Mouse (Mus musculus): ENCODE results near the gene Nit1. TPM values are rescaled to one million over a fixed set of nuclear protein-coding genes. Genes with fewer than 3 reads are reported as not detected.

The Nit1 gene
- total RNA-seq (2021): 10 to 100 TPM; 40.5 to 41.4 TPM
- long read RNA-seq, experiment 1, transcript Nit1-202 (7 exons, 1,335 nt): major isoform, 5 of 41 reads
- long read RNA-seq, experiment 1, partial matches to known transcripts: 6 of 41 reads
- long read RNA-seq, experiment 1, other reads (novel, unspliced or antisense): 25 of 41 reads
- long read RNA-seq, experiment 2, transcript Nit1-202 (7 exons, 1,335 nt): major isoform, 7 of 56 reads
- long read RNA-seq, experiment 2, partial matches to known transcripts: 4 of 56 reads
- long read RNA-seq, experiment 2, other reads (novel, unspliced or antisense): 41 of 56 reads

DNA sequence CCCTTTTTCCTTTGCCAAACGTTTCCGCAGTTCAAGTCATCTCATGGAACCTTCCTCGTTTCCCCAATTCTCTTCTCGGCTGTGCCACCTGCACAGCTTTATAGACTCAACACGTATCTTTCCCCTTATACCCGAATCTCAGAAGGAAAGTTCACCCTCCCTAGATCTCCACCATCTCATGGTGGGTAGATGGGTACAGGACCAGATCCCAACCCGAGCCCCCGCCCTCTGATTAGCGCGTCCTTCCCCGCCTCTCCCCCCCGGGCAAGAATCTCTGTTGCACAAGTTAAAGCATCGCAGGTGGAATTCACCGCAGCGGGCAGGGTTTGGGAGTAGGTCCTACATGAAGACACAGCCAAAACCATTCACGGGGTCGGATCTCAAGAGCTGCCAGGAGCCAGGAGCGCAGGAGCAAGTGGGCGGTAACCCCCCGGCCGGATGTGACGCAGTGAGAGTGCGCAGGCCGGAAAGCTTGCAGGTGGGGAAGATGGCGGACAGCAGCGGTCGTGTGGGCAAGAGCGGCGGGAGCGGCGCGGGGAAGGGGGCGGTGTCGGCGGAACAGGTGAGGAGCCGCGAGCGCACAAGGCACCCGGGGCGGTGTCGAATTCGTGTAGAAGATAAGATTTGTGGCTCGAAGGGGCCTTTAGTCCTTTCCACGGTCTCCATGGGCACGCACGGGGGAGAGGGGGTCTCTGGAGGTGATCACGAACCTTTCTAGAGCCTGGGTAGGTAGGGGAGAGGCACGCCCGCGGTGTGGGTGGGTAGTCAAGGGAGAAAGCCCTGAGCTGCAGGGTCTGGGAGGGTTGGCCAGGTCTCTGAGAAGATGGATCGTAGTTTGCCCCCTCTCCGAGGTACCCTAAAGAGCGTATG, at the start of gene Nit1, which contains the start of gene Pfdn2:
Nit1 (minus strand) TSS at position 422 of the 870 bp plus-strand sequence.
Pfdn2 (plus strand) TSS at position 446 of the 870 bp plus-strand sequence.
- peak; percentile 82 to 93 for DNase-seq (ENCODE audit: low spot score in 2 of 2)

GRCm38 (mm10) chr1:171390101-171390500, 44.7 kb upstream of the Nit1 start:
- no peak for DNase-seq (ENCODE audit: low spot score in 2 of 2)

GRCm38 (mm10) chr1:171388376-171389102, 43.1 kb upstream of the Nit1 start, which contains the start of gene Arhgap30:
Arhgap30 (plus strand) TSS chr1:171388954.
- no peak for DNase-seq (ENCODE audit: low spot score in 2 of 2)

DNA sequence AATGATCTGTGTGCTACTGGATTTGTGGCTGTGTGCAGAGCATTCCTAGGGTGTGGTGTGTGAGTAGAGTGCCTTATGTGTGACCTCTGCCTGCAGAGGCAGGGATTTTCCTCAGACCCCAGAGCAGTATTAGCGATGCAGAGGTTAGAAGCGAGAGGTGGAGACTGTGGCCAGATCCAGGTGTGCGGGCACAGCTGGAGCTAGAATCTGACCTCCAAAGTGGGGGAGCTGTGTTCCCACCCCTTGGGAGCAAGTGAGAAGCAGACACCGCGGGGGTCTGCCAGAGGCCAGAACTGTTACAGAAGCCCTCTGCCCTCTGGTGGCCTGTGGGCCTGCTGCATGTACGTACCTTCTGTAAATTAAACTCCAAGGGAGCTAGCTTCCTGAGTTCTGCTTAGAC, 41.7 kb upstream of the Nit1 start:
- no peak for DNase-seq (ENCODE audit: low spot score in 2 of 2)

- DNase-seq (ENCODE audit: low spot score in 2 of 2): no peak
These were observed 39.7 kb upstream of the Nit1 start for GRCm38 (mm10) chr1:171385171-171385570.

DNA sequence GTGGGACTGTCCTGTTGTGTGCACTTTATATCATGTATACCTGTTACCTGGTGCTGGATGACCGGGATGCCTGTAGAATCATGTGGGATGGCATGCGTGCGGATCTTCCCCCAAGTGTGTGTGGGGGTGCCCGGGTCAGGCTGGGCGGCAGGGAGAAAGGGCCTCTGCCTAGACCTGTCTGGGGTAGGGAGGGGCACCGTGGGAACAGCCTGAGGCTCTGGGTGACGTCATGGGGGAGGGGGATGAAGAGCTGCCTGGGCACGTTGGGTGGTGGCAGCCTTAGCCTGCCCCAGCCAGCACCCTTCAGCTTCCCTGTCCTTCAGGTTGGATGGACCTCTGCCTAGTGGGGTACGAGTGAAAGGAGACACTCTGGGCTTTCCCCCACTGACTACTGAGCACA, 38.9 kb upstream of the Nit1 start:
- no peak for DNase-seq (ENCODE audit: low spot score in 2 of 2)

- no peak for DNase-seq (ENCODE audit: low spot score in 2 of 2)
These were observed 36.7 kb upstream of the Nit1 start for GRCm38 (mm10) chr1:171382096-171382620.

DNA sequence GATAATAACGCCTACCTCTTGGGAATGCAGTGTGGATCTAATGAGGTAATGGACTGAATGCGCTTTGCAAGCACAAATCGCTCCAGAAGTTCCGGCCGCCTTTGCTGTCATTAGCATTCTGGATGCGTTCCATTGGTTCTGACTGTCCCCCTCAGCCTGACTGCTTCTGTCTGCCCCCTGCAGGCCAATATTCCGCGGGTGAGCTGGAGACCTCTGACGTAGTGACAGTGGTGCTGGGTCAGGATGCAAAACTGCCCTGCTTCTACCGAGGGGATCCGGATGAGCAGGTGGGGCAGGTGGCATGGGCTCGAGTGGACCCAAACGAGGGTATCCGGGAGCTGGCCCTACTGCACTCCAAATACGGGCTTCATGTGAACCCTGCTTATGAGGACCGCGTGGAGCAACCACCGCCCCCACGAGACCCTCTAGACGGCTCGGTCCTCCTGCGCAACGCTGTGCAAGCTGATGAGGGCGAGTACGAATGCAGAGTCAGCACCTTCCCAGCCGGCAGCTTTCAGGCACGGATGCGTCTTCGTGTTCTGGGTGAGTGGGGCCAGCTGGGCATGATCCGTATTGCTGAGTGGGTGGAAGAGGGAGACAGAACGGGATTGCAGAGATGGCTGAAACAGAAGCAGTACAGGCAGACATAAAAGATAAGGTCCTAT, 34.6 kb upstream of the Nit1 start:
- DNase-seq (ENCODE audit: low spot score in 2 of 2): peak; percentile 70 to 80

- no peak for DNase-seq (ENCODE audit: low spot score in 2 of 2)
These were observed 32.9 kb upstream of the Nit1 start for GRCm38 (mm10) chr1:171378298-171378697.

DNA sequence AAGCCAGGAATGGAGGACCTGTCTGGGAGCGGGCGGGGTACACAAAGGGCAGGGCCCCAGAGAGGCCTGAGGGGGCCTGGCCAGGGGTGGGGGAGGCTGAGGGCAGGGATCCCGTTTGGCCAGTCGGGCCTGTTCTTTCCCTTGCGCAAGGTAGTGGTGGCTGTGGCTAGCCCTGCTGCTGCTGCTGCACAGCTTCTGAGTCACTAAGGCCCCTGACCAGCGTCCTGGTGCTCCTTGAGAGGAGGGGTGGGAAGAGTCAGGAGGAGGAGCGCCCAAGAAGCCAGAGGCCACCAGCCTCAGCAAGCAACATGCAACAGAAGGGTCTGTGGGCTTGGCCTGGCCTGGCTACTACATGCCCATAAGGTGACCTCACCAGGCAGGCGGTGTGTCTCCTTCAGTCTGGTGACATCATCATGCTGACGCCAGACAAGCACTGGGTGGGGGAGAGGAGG, 30.2 kb upstream of the Nit1 start:
- no peak for DNase-seq (ENCODE audit: low spot score in 2 of 2)

DNA sequence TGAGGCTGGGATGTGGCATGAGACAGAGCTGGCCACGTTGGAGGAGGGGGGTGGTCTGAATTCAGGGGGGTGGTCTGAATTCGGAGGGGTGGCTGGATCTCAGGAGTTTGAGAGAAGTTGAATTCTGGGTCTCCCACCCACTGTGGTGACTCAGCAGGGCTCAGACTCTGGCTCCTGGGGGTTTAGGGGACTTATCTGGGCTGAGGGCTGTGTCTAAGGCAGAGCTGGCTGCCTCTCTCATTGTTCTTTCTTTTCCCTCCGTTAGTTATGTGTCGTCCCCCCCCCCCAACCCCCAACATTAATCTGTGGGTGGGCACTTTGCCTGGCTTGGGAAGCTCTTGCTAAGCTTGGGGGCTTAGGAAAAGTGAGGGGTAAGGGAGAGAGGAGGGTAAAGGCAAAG, 28.5 kb upstream of the Nit1 start:
- no peak for DNase-seq (ENCODE audit: low spot score in 2 of 2)

- no peak for DNase-seq (ENCODE audit: low spot score in 2 of 2)
These were observed 27.4 kb upstream of the Nit1 start for GRCm38 (mm10) chr1:171372880-171373279.

- DNase-seq (ENCODE audit: low spot score in 2 of 2): no peak
These were observed 24.6 kb upstream of the Nit1 start, which contains the start of gene Nectin4 for GRCm38 (mm10) chr1:171369845-171370556. Nectin4 (plus strand) TSS chr1:171370099.

DNA sequence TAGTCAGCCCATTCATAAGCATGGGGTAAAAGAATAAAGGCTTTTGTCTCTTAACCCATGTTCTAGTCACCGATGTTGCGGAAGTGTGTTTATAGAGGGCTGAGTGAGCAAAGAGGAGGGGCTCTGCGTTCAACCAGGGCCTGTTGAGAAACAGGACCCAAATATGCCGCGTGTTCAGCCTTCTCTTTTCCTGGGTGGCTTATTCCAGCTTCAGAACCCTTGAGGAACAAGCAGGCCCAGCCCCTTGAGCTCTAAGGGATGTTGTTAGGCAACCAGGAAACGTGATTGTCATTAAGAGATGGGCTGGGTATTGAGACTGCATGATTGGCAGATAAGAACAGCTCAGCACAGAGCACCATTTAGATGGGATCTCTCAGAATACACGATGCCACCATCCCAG, 20.5 kb upstream of the Nit1 start:
- no peak for DNase-seq (ENCODE audit: low spot score in 2 of 2)

GRCm38 (mm10) chr1:171361106-171362103, 16.0 kb upstream of the Nit1 start:
- peak; percentile 61 to 87 for DNase-seq (ENCODE audit: low spot score in 2 of 2)

GRCm38 (mm10) chr1:171360656-171361055, 15.2 kb upstream of the Nit1 start, which contains the start of gene Klhdc9:
Klhdc9 (minus strand) TSS chr1:171360798.
- DNase-seq (ENCODE audit: low spot score in 2 of 2): peak; percentile 90 to 92

- DNase-seq (ENCODE audit: low spot score in 2 of 2): no peak
These were observed 14.8 kb upstream of the Nit1 start for GRCm38 (mm10) chr1:171360253-171360652.

DNA sequence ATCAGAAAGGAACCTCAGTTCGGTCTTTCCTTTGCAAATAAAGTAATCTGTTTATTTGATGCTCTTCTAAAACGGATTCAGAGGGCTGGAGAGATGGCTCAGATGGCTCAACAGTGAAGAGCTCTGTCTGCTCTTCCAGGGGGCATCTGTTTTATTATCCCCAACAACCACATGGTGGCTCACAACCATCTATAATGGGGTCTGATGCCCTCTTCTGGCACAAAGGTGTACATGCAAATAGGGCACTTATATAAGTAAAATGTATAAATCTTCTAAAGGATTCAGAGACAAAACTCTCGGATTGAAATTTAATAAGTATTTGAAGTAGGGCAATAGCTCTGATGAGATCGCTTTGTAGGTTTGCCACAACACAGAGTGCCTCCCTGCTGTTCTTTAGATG, 13.0 kb upstream of the Nit1 start:
- peak in 1 of 2 experiments; percentile 64 for DNase-seq (ENCODE audit: low spot score in 2 of 2)

All from layer of hippocampus, postnatal 14 days (tissue).